Mouse (Mus musculus) ES-Bruce4 (cell line): ENCODE results near the gene Mycbp2. TPM values are rescaled to one million over a fixed set of nuclear protein-coding genes. Genes with fewer than 3 reads are reported as not detected.

Experiments
- H3K27ac ChIP-seq: 2 replicates; pipeline ENCODE4 v1.5.1; 2012; ENCODE audit warnings: low read length, inconsistent platforms; ENCODE audit not compliant: insufficient read depth
- H3K27me3 ChIP-seq: 2 replicates; pipeline ENCODE4 v1.6.1; 2012; ENCODE audit warnings: mild to moderate bottlenecking, low read length, inconsistent platforms; ENCODE audit not compliant: control insufficient read depth, poor library complexity, insufficient read depth, severe bottlenecking
- H3K36me3 ChIP-seq: 2 replicates; pipeline ENCODE4 v1.6.1; 2012; ENCODE audit warnings: inconsistent platforms, mild to moderate bottlenecking, low read length, moderate library complexity; ENCODE audit not compliant: control insufficient read depth, poor library complexity, insufficient read depth, severe bottlenecking
- H3K4me1 ChIP-seq: one replicate; pipeline ENCODE4 v1.8.1; 2011; ENCODE audit warnings: low read length; ENCODE audit not compliant: control insufficient read depth, insufficient read depth
- H3K4me3 ChIP-seq: 2 replicates; pipeline ENCODE4 v1.5.1; 2011; ENCODE audit warnings: low read depth, mild to moderate bottlenecking, low read length
- H3K9ac ChIP-seq: 2 replicates; pipeline ENCODE4 v1.6.1; 2012; ENCODE audit warnings: low read depth, mild to moderate bottlenecking, inconsistent platforms; ENCODE audit not compliant: poor library complexity, severe bottlenecking
- H3K9me3 ChIP-seq: replicated peaks from 2 replicates; pipeline ENCODE4 v1.6.1; 2012; ENCODE audit warnings: mild to moderate bottlenecking, low read length, inconsistent platforms; ENCODE audit not compliant: control insufficient read depth, poor library complexity, insufficient read depth, severe bottlenecking
- CTCF ChIP-seq: IDR thresholded peaks from one replicate; pipeline ENCODE4 v1.8.1; 2011; ENCODE audit warnings: low read depth, low read length
- EP300 ChIP-seq: IDR thresholded peaks from 2 replicates; pipeline ENCODE4 v1.6.1; 2011; ENCODE audit warnings: low read depth, low read length; ENCODE audit not compliant: insufficient read depth
- POLR2A ChIP-seq: IDR thresholded peaks from one replicate; pipeline ENCODE4 v1.8.1; 2011; ENCODE audit warnings: low read length; ENCODE audit not compliant: insufficient read depth
- polyA plus RNA-seq: library from polyadenylated mRNA; stranded (reverse); fragments of >200 nt; gene quantifications from 2 replicates; pipeline ENCODE4 v1.2.4, GENCODE M21; 2011; ENCODE audit warnings: low read depth; ENCODE audit not compliant: missing spikeins, insufficient read depth, insufficient read length

Gene Mycbp2
- polyA plus RNA-seq, 1 experiment, result 45.7 TPM

DNA sequence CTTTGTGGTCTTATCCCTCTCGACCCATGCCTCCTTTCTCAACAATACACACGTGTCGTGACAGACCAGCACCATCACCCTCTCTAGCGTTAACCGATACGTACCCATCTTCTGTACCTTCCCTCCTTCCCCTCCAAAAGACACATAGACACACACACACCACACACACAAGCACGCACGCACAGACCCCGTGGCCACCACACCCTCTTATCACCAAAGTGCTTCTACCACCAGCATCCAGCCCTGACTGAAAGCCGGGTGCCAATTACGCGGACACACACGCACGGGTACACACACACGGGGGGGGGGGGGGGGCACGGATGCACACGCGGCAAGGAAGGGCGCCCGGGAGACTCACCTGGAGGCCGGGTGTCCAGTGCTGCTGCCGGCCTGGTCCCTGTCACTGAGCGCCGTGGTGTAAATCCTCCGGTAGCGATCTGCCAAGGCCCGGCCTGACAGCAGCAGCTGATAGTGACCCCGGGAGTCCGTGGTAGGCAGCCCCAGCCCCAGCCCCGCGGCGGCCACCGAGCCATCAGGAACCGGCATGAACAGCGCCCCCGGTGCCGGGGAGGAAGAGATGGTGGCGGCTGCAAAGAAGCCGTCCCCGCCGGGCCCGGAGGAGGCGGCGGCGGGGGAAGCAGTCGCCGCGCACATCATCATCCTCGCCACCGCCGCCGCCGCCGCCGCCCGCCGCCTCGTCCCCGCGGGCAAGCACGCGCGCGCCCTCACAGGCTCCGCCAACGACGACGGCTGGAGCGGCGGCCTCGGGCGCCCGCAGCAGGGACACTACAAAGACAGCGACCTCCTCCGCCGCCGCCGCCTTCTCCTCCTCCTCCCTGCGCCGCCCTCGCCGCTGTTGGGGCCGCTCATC is 521 bp downstream of the Mycbp2 start:
- TF ChIP-seq CTCF, result no peak
- no peak for TF ChIP-seq EP300
- TF ChIP-seq POLR2A, result no peak
- Histone ChIP-seq H3K27me3 (no peaks in the 10 kb centered on the region), H3K36me3 (no peaks in the 10 kb centered on the region), H3K9ac (peak overlapping the region; percentile 68), H3K27ac (no peak overlapping the region), H3K4me3 (peak overlapping the region; percentile 88), H3K9me3 (no peaks in the 10 kb centered on the region), H3K4me1 (no peaks in the 10 kb centered on the region)

- Histone ChIP-seq H3K36me3 (no peaks in the 10 kb centered on the region), H3K9ac (peak overlapping the region; percentile 68; the same call in 1 of the 2 replicates), H3K27ac (no peak overlapping the region), H3K9me3 (no peaks in the 10 kb centered on the region), H3K4me3 (peak overlapping the region; percentile 88), H3K4me1 (no peaks in the 10 kb centered on the region), H3K27me3 (no peaks in the 10 kb centered on the region)
- TF ChIP-seq CTCF (no peak), POLR2A (no peak), EP300 (no peak)
Measured at GRCm38 (mm10) chr14:103345486-103345857, 1.1 kb downstream of the Mycbp2 start.

DNA sequence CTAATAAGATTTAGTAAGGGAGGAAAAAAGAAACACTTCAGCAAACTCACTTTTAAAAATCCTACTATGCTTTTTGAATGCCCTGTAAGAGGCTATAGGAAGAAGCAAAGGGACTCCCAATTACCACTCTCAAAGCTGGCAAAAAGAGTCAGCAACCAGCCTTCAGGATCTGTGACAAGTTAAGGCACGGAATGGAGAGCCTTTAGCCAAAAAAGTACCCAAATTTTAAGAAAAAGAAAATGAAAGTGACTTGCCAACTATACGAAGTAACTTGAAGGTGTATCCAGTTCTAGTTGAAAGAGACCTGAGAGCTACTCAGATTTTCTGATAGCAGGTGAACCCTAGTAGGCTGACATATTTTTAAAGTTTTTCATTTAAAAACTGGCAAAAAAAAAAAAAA is 1.6 kb downstream of the Mycbp2 start:
- no peak overlapping the region for H3K27ac ChIP-seq
- H3K27me3 ChIP-seq, result no peaks in the 10 kb centered on the region
- no peaks in the 10 kb centered on the region for H3K9me3 ChIP-seq
- H3K4me1 ChIP-seq, result no peaks in the 10 kb centered on the region
- TF ChIP-seq POLR2A (no peak), EP300 (no peak), CTCF (no peak)
- no peaks in the 10 kb centered on the region for H3K36me3 ChIP-seq
- H3K4me3 ChIP-seq, result no peak overlapping the region
- H3K9ac ChIP-seq, result no peak overlapping the region

GRCm38 (mm10) chr14:103343791-103344190 is 2.8 kb downstream of the Mycbp2 start:
- no peaks in the 10 kb centered on the region for H3K9me3 ChIP-seq
- H3K36me3 ChIP-seq, result no peaks in the 10 kb centered on the region
- H3K9ac ChIP-seq, result no peak overlapping the region
- H3K4me1 ChIP-seq, result no peaks in the 10 kb centered on the region
- H3K27me3 ChIP-seq, result no peaks in the 10 kb centered on the region
- H3K4me3 ChIP-seq, result no peak overlapping the region
- TF ChIP-seq CTCF (no peak), EP300 (no peak), POLR2A (no peak)
- no peak overlapping the region for H3K27ac ChIP-seq

GRCm38 (mm10) chr14:103341385-103342294 is 5.0 kb downstream of the Mycbp2 start:
- H3K9me3 ChIP-seq, result no peaks in the 10 kb centered on the region
- TF ChIP-seq CTCF (no peak), EP300 (no peak), POLR2A (no peak)
- H3K27me3 ChIP-seq, result no peaks in the 10 kb centered on the region
- H3K27ac ChIP-seq, result no peak overlapping the region
- no peak overlapping the region for H3K9ac ChIP-seq
- no peaks in the 10 kb centered on the region for H3K36me3 ChIP-seq
- H3K4me3 ChIP-seq, result no peak overlapping the region
- no peaks in the 10 kb centered on the region for H3K4me1 ChIP-seq
